Mouse (Mus musculus) kidney, adult 2 months (tissue): ENCODE results near the gene Klrb1. TPM values are rescaled to one million over a fixed set of nuclear protein-coding genes. Genes with fewer than 3 reads are reported as not detected.

Experiments used
- DNase-seq: peaks from one replicate; pipeline ENCODE4 v3.0.0; 2021
- H3K27ac ChIP-seq: fragments of 200-500 bp; 2 replicates; pipeline ENCODE4 v1.5.1; 2012; ENCODE audit warnings: low read depth, low read length, control low read depth, inconsistent platforms; ENCODE audit not compliant: insufficient read depth
- H3K27me3 ChIP-seq: fragments of 200-500 bp; replicated peaks from 2 replicates; pipeline ENCODE4 v1.6.1; 2012; ENCODE audit warnings: mild to moderate bottlenecking, moderate library complexity, low read length, inconsistent platforms; ENCODE audit not compliant: control insufficient read depth, insufficient read depth
- H3K36me3 ChIP-seq: fragments of 200-500 bp; 2 replicates; pipeline ENCODE4 v1.6.1; 2012; ENCODE audit warnings: mild to moderate bottlenecking, moderate library complexity, low read length, inconsistent platforms; ENCODE audit not compliant: control insufficient read depth, insufficient read depth
- H3K4me1 ChIP-seq: fragments of 200-500 bp; 2 replicates; pipeline ENCODE4 v1.6.1; 2011; ENCODE audit warnings: low read length; ENCODE audit not compliant: control insufficient read depth, insufficient read depth
- H3K4me3 ChIP-seq: fragments of 200-500 bp; 2 replicates; pipeline ENCODE4 v1.5.1; 2011; ENCODE audit warnings: mild to moderate bottlenecking, low read depth, low read length, control low read depth; ENCODE audit not compliant: insufficient read depth
- CTCF ChIP-seq: fragments of 200-500 bp; conservative IDR thresholded peaks from 2 replicates; pipeline ENCODE4 v1.5.1; 2011; ENCODE audit warnings: low read depth, mild to moderate bottlenecking, control low read depth, low read length, moderate library complexity, mixed read lengths; ENCODE audit not compliant: insufficient read depth, insufficient read length
- POLR2A ChIP-seq: fragments of 200-500 bp; IDR thresholded peaks from one replicate; pipeline ENCODE4 v1.6.1; 2011; ENCODE audit warnings: low read depth, low read length, control low read depth
- WGBS: fragments of 180-500 bp; shearing (Covaris S2); methylation state at CpG from one replicate; pipeline ENCODE4 v1.1.7; 2018; 5-methylcytosine and 5-hydroxymethylcytosine counted together
- polyA plus RNA-seq: library from polyadenylated mRNA; depleted of rRNA; stranded (reverse); fragments of >200 nt; gene quantifications from 2 replicates; pipeline ENCODE4 v1.2.3, GENCODE M21; 2012; rRNA removed

Klrb1 gene
- polyA plus RNA-seq, 1 experiment = not detected

- no peak for DNase-seq
- Histone ChIP-seq H3K4me1 (no peaks in the 10 kb centered on the region), H3K36me3 (no peaks in the 10 kb centered on the region), H3K4me3 (no peak overlapping the region), H3K27me3 (no peaks in the 10 kb centered on the region), H3K27ac (no peak overlapping the region)
- no peak for TF ChIP-seq CTCF
- 65% methylated on average over 3 of the region's 3 CpGs for WGBS
Observed at GRCm38 (mm10) chr6:128701691-128702090, 21.2 kb downstream of the Klrb1 start.

GRCm38 (mm10) chr6:128679574-128679973, 43.3 kb downstream of the Klrb1 start:
- no peak for DNase-seq
- no peaks in the 10 kb centered on the region for H3K27me3 ChIP-seq
- H3K36me3 ChIP-seq = no peaks in the 10 kb centered on the region
- TF ChIP-seq POLR2A (no peak), CTCF (no peak)
- H3K4me1 ChIP-seq = no peaks in the 10 kb centered on the region
- no peak overlapping the region for H3K4me3 ChIP-seq
- H3K27ac ChIP-seq = no peak overlapping the region

GRCm38 (mm10) chr6:128669936-128670335, 52.9 kb downstream of the Klrb1 start:
- no peaks in the 10 kb centered on the region for H3K27me3 ChIP-seq
- TF ChIP-seq POLR2A (no peak), CTCF (no peak)
- H3K36me3 ChIP-seq = no peaks in the 10 kb centered on the region; the same call in 1 of the 2 replicates
- no peaks in the 10 kb centered on the region for H3K4me1 ChIP-seq
- no peak overlapping the region for H3K4me3 ChIP-seq
- 42% methylated on average over 4 of the region's 4 CpGs for WGBS
- DNase-seq = no peak
- no peak overlapping the region for H3K27ac ChIP-seq

GRCm38 (mm10) chr6:128662206-128662605, 60.7 kb downstream of the Klrb1 start, which contains the start of gene Clec2h:
Gene Clec2h (plus strand): TSS chr6:128662385.
- WGBS = 2% methylated on average over 1 of the region's 1 CpGs
- peak; percentile 78 for DNase-seq
- H3K27ac ChIP-seq = peak within 1 kb of the TSS; percentile 96
- no peaks in the 10 kb centered on the region for H3K36me3 ChIP-seq
- TF ChIP-seq POLR2A = peak; percentile 42
- TF ChIP-seq CTCF = peak; percentile 54
- H3K4me3 ChIP-seq = peak within 1 kb of the TSS; percentile 59
- no peaks in the 10 kb centered on the region for H3K27me3 ChIP-seq
- H3K4me1 ChIP-seq = no peaks in the 10 kb centered on the region; the same call in 1 of the 2 replicates

GRCm38 (mm10) chr6:128661249-128661648, 61.6 kb downstream of the Klrb1 start:
- Histone ChIP-seq H3K27me3 (no peaks in the 10 kb centered on the region), H3K27ac (peak overlapping the region; percentile 76; the same call in 1 of the 2 replicates), H3K4me1 (no peaks in the 10 kb centered on the region; the same call in 1 of the 2 replicates), H3K4me3 (no peak overlapping the region), H3K36me3 (no peaks in the 10 kb centered on the region)
- 59% methylated on average over 1 of the region's 1 CpGs for WGBS
- no peak for DNase-seq
- TF ChIP-seq CTCF = no peak
- no peak for TF ChIP-seq POLR2A

Other genes with a start within 250 kb of the Klrb1 start
- 0.05 and 0.23 TPM in 2 replicates for gene Pzp, start 196.3 kb downstream of the Klrb1 start, polyA plus RNA-seq
- gene A2ml1, start 141.5 kb downstream of the Klrb1 start, polyA plus RNA-seq = not detected in 2 replicates
- gene Klrb1a, start 99.5 kb downstream of the Klrb1 start, polyA plus RNA-seq = 0.20 and 0.35 TPM in 2 replicates
- gene Clec2h, start 60.7 kb downstream of the Klrb1 start, polyA plus RNA-seq = 43.8 and 53.2 TPM in 2 replicates
- gene Klrb1c, start 66.2 kb upstream of the Klrb1 start, polyA plus RNA-seq = 0.15 and 0.31 TPM in 2 replicates
- gene Gm44511, start 103.3 kb upstream of the Klrb1 start, polyA plus RNA-seq = 0.23 TPM in 1 of 2 replicates, not detected in the other
- 0.03 and 0.11 TPM in 2 replicates for gene Klrb1b, start 103.3 kb upstream of the Klrb1 start, polyA plus RNA-seq
- 0.10 and 0.50 TPM in 2 replicates for gene Clec2i, start 164.5 kb upstream of the Klrb1 start, polyA plus RNA-seq
- gene BC035044, start 168.1 kb upstream of the Klrb1 start, polyA plus RNA-seq = 0.45 and 1.6 TPM in 2 replicates
- gene Clec2g, start 211.3 kb upstream of the Klrb1 start, polyA plus RNA-seq = not detected in 2 replicates